Mouse (Mus musculus) midbrain, embryonic 10.5 days (tissue): Measurements from ENCODE around the gene Kif3b. TPM values are rescaled to one million over a fixed set of nuclear protein-coding genes. Genes with fewer than 3 reads are reported as not detected.
"Not testable (repeated sequence)": the region's sequence is repeated elsewhere in the genome, so short reads cannot be mapped to it uniquely, and the experiment has no call there.

ENCODE experiments used
- DNase-seq: peaks from one replicate; pipeline ENCODE4 v3.0.0-alpha.2; 2017; ENCODE audit warnings: low spot score
- H3K27ac ChIP-seq: fragments of 300-500 bp; sonication (generic); replicated peaks from 2 replicates; pipeline ENCODE4 v1.5.1; 2016; ENCODE audit warnings: mild to moderate bottlenecking
- H3K27me3 ChIP-seq: fragments of 300-500 bp; sonication (generic); 2 replicates; pipeline ENCODE4 v1.6.1; 2016; ENCODE audit warnings: low read depth, mild to moderate bottlenecking; ENCODE audit not compliant: poor library complexity, severe bottlenecking
- H3K36me3 ChIP-seq: fragments of 300-500 bp; sonication (generic); 2 replicates; pipeline ENCODE4 v1.6.1; 2016; ENCODE audit warnings: mild to moderate bottlenecking, moderate library complexity
- H3K4me1 ChIP-seq: fragments of 300-500 bp; sonication (generic); 2 replicates; pipeline ENCODE4 v1.6.1; 2016
- H3K4me3 ChIP-seq: fragments of 300-500 bp; sonication (generic); 2 replicates; pipeline ENCODE4 v1.5.1; 2016; ENCODE audit warnings: mild to moderate bottlenecking, moderate library complexity
- H3K9me3 ChIP-seq: fragments of 300-500 bp; sonication (generic); replicated peaks from 2 replicates; pipeline ENCODE4 v1.6.1; 2016; ENCODE audit warnings: mild to moderate bottlenecking
- WGBS: fragments of 180-500 bp; shearing (Covaris S2); methylation state at CpG from one replicate; pipeline ENCODE4 v1.1.7; 2016; 5-methylcytosine and 5-hydroxymethylcytosine counted together
- polyA plus RNA-seq: library from polyadenylated mRNA; unstranded; fragments of >200 nt; fragmentation: Nextera tagmentation; extraction: Ambion mirVana; gene quantifications from 2 replicates; pipeline ENCODE4 v1.2.1, GENCODE M21; 2016

The Kif3b gene
- polyA plus RNA-seq = 7.0 TPM in 2 replicates

DNA sequence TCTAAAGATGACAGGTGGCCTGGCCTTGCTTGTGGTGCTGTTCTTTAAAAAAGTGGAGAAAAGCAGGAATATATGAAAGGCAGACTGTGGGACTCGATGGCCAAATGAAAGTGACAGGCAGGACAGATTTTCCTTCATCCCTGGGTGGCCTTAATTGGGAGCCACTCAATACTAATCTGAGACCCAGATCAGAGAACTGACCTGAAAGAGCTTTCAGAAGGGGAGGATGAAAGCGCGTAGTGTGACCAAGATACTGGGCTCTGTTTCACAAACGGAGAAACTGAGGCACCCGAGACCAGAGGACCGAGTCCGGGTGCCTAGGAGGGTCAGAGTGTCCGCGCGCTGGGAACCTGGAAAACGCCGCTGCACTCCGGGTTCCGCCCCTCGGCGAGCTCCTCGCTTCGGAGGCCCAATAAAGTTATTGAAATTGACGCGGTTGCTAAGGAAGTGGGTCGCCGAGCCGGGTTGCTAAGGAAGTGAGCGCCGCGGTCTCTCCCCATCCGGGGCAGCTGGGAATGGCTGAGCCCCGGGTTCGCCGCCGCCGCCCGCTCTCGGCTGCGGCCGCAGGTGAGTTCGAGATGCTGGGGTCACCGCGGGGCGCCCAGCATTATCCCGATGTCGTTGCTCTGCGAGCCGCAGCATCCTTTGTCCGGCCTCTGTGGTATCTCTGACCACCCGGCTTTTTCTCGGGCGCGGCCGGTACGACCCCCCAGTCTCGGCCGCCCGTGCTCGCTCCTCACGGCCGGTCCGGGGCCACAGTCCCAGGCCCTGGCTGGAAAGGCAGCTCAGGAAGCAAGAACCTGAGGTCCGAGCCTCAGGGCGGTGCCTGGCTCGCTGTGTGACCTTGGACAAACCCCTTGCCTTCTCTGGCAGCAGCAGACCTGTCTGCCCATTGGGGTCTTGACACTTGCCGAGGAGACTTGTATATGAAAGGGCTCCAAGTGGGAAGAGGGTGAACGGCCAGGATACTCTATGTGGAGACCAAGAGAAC, at the start of gene Kif3b:
Gene Kif3b (plus strand): TSS at position 476 of the 991 bp plus-strand sequence.
- Histone ChIP-seq H3K27ac (peak within 1 kb of the TSS; percentile 86), H3K4me3 (peak within 1 kb of the TSS; percentile 68), H3K4me1 (peaks cover 26% of the 10 kb centered on the region), H3K27me3 (no peaks in the 10 kb centered on the region), H3K9me3 (no peaks in the 10 kb centered on the region), H3K36me3 (no peaks in the 10 kb centered on the region)
- peak; percentile 90 for DNase-seq
- under 1% methylated on average over 63 of the region's 63 CpGs for WGBS

GRCm38 (mm10) chr2:153242156-153242555, 49.1 kb upstream of the Kif3b start:
- H3K9me3 ChIP-seq = no peaks in the 10 kb centered on the region
- no peaks in the 10 kb centered on the region for H3K27me3 ChIP-seq
- H3K4me3 ChIP-seq = peak overlapping the region; percentile 99
- DNase-seq = no peak
- WGBS = 71% methylated on average over 6 of the region's 6 CpGs
- H3K27ac ChIP-seq = peak overlapping the region; percentile 99
- peaks cover 50% of the 10 kb centered on the region for H3K36me3 ChIP-seq
- H3K4me1 ChIP-seq = peaks cover 46% of the 10 kb centered on the region

DNA sequence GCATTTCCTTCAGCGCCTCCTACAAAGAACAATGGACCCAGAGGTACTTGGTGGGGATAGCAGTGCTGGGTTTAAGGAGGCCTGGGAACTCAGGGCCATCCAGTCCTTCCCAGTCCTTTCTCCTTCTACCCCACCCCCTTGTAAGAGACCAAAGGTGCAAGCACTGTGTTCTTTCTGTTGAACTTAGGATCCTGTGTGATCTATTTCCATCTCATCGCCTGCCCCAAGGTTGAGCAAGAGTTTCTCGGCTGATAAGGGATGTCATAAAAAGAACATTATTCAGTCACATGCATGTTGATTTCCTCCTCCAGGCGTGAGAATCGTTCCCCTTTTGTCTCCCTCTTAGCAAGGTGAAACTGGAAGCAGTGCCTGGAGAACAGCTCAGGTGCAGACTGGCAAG, 41.5 kb upstream of the Kif3b start:
- H3K27ac ChIP-seq = no peak overlapping the region
- WGBS = 92% methylated on average over 5 of the region's 5 CpGs
- no peaks in the 10 kb centered on the region for H3K27me3 ChIP-seq
- H3K4me1 ChIP-seq = no peaks in the 10 kb centered on the region
- H3K9me3 ChIP-seq = no peaks in the 10 kb centered on the region
- no peak for DNase-seq
- peaks cover 84% of the 10 kb centered on the region for H3K36me3 ChIP-seq
- H3K4me3 ChIP-seq = no peak overlapping the region

DNA sequence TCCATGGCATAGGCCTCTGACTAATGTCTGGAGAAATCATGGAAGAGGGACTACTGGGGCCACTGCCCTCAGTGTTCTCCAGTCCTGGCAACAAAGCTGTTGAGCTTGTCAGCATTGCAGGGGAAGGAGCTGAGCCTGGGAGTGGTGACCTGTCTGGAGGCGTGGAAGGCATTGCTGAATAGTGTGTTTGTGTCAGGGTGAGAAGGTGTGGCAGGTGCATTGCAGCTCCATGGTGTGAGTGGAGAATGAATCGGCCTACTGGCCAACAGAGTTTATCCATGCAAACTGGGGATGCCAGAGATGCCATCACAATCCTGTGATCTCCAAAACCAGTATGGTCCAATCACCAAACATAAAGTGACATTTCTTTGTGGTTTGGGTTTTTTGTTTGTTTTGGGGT, 34.6 kb upstream of the Kif3b start:
- Histone ChIP-seq H3K9me3 (no peaks in the 10 kb centered on the region), H3K36me3 (peaks cover 57% of the 10 kb centered on the region), H3K27ac (no peak overlapping the region), H3K27me3 (no peaks in the 10 kb centered on the region), H3K4me3 (no peak overlapping the region), H3K4me1 (no peaks in the 10 kb centered on the region)
- WGBS = 90% methylated on average over 2 of the region's 2 CpGs
- DNase-seq = no peak

DNA sequence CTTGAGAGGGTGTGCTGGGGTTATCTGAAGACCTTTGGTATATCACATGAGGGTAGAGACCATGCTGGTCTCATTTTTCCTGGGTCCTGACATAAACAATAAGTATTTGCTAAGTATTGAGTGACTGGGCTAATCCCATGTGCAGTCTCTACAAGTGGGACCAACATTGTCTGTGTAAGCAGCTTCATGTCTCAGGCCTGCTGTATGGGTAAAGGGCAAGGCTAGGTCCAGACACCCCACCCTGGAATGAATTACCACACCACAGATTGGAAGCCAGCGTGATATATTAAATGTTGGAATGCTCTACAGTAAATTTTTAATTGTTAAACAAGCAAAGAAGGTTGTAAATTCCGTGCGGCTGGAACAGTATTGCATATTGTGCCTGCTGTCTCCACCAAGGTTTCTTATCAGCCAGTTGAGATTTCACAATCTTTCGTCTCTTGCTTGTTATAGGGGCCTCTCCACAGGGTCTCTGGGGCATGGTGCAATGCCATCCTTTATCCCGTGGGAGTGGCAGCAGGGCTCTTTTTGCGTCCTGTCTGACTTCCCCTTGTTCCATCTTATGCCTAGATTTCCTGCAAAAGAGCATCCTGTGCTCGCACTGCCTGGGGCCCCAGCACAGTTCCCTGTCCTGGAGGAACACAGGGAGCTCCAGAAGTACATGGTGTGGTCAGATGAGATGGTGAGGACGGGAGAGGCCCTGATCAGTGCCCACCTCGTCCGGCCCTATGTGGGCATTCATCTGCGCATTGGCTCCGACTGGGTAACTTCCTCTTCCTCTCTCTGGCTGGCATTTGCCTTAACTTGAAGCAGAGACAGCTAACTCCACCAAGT, 32.0 kb upstream of the Kif3b start:
- DNase-seq = no peak
- 91% methylated on average over 12 of the region's 12 CpGs for WGBS
- H3K27me3 ChIP-seq = no peaks in the 10 kb centered on the region
- no peaks in the 10 kb centered on the region for H3K9me3 ChIP-seq
- no peaks in the 10 kb centered on the region for H3K4me1 ChIP-seq
- peaks cover 56% of the 10 kb centered on the region for H3K36me3 ChIP-seq
- H3K4me3 ChIP-seq = no peak overlapping the region
- H3K27ac ChIP-seq = no peak overlapping the region

- no peak for DNase-seq
- H3K36me3 ChIP-seq = peaks cover 63% of the 10 kb centered on the region
- WGBS = 83% methylated on average over 3 of the region's 3 CpGs
These were observed 31.1 kb upstream of the Kif3b start for GRCm38 (mm10) chr2:153259864-153260674.

GRCm38 (mm10) chr2:153263053-153263452, 28.2 kb upstream of the Kif3b start:
- Histone ChIP-seq H3K27me3 (no peaks in the 10 kb centered on the region), H3K4me3 (no peak overlapping the region), H3K36me3 (peaks cover 88% of the 10 kb centered on the region), H3K27ac (no peak overlapping the region), H3K4me1 (no peaks in the 10 kb centered on the region), H3K9me3 (no peaks in the 10 kb centered on the region)
- 91% methylated on average over 7 of the region's 7 CpGs for WGBS
- no peak for DNase-seq

More at GRCm38 (mm10) chr2:153259864-153260674, 31.1 kb upstream of the Kif3b start:
- Histone ChIP-seq H3K27ac (no peak overlapping the region), H3K27me3 (no peaks in the 10 kb centered on the region), H3K4me3 (no peak overlapping the region), H3K9me3 (no peaks in the 10 kb centered on the region), H3K4me1 (no peaks in the 10 kb centered on the region)

GRCm38 (mm10) chr2:153267331-153267730, 23.9 kb upstream of the Kif3b start:
- Histone ChIP-seq H3K27me3 (no peaks in the 10 kb centered on the region), H3K4me3 (no peak overlapping the region), H3K9me3 (no peaks in the 10 kb centered on the region), H3K27ac (no peak overlapping the region), H3K4me1 (peaks cover 7% of the 10 kb centered on the region), H3K36me3 (peaks cover 52% of the 10 kb centered on the region)
- 84% methylated on average over 2 of the region's 2 CpGs for WGBS
- no peak for DNase-seq

DNA sequence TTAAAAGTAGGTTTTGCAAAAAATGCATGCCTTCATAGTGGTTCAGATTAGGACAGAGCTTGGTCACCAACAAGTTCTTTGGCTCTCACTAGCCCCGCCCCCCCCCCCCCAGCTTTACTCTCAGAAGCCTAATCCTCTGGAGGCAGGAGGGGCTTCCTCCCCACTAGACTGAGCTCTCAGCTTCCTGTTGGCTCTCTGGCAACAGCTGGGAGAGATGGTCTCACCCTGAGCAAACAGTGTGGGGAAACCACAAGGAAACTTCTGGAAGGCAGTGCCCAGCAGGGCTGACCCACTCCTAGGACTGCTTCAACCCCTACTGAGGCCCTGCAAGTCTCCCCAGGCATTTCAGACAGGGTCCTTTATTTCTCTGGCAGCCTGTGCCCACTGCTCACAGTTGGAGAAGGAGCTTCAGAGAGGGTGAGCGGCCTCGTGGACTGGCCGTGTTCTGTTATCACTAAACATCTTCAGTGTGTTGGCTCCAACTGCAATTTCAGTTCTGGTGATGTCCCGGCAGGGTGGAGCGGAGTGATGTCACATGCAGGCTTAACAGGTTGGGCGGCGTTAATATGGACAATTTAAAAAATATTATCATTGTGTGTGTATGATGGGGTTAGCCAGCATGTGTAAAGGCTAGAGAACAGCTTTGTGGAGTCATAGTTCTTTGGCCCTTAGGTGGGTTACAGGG, 20.8 kb upstream of the Kif3b start:
- not testable (repeated sequence) for H3K9me3 ChIP-seq, H3K4me3 ChIP-seq, DNase-seq, H3K27me3 ChIP-seq
- 66% methylated on average over 8 of the region's 8 CpGs for WGBS
- Histone ChIP-seq H3K36me3 (peaks cover 22% of the 10 kb centered on the region), H3K4me1 (peaks cover 26% of the 10 kb centered on the region), H3K27ac (peak overlapping the region; percentile 39; the same call in 1 of the 2 replicates)

DNA sequence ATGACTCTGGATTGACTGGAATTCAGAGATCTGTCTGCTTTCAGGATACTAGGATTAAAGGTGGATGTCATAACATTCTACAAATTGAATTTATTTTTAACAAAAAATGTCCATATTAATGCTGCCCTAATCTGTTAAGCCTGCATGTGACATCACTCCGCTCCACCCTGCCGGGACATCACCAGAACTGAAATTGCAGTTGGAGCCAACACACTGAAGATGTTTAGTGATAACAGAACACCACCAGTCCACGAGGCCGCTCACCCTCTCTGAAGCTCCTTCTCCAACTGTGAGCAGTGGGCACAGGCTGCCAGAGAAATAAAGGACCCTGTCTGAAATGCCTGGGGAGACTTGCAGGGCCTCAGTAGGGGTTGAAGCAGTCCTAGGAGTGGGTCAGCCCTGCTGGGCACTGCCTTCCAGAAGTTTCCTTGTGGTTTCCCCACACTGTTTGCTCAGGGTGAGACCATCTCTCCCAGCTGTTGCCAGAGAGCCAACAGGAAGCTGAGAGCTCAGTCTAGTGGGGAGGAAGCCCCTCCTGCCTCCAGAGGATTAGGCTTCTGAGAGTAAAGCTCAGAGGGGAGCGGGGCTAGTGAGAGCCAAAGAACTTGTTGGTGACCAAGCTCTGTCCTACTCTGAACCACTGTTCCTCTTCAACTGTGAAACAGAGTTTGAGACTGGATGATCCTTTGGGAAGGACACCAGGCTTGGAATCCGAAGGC, 16.9 kb upstream of the Kif3b start:
- H3K4me1 ChIP-seq = peaks cover 26% of the 10 kb centered on the region
- DNase-seq, H3K36me3 ChIP-seq, H3K27me3 ChIP-seq, H3K9me3 ChIP-seq, H3K27ac ChIP-seq, H3K4me3 ChIP-seq: not testable (repeated sequence)
- 68% methylated on average over 6 of the region's 6 CpGs for WGBS

- 80% methylated on average over 6 of the region's 6 CpGs for WGBS
- H3K27ac ChIP-seq = no peak overlapping the region
- H3K9me3 ChIP-seq = no peaks in the 10 kb centered on the region
- H3K4me1 ChIP-seq = peaks cover 22% of the 10 kb centered on the region
- H3K36me3 ChIP-seq = no peaks in the 10 kb centered on the region
- DNase-seq = no peak
- no peaks in the 10 kb centered on the region for H3K27me3 ChIP-seq
- H3K4me3 ChIP-seq = no peak overlapping the region
These were observed 16.3 kb upstream of the Kif3b start for GRCm38 (mm10) chr2:153274919-153275247.
